Mouse (Mus musculus) layer of hippocampus, adult 8-10 months (tissue): ENCODE results near the gene Fer1l4. TPM values are rescaled to one million over a fixed set of nuclear protein-coding genes. Genes with fewer than 3 reads are reported as not detected.

ENCODE experiments used
- DNase-seq, 2 experiments: peaks; one replicate each; pipeline ENCODE4 v3.0.0; 2022; ENCODE audit warnings: low spot score in 2 of 2
- total RNA-seq, 4 experiments: library from RNA; stranded (reverse); gene quantifications; 2 replicates each; pipeline ENCODE4 v1.2.4; 2022

Gene Fer1l4
- total RNA-seq, 4 experiments from 2014 or later: not detected

DNA sequence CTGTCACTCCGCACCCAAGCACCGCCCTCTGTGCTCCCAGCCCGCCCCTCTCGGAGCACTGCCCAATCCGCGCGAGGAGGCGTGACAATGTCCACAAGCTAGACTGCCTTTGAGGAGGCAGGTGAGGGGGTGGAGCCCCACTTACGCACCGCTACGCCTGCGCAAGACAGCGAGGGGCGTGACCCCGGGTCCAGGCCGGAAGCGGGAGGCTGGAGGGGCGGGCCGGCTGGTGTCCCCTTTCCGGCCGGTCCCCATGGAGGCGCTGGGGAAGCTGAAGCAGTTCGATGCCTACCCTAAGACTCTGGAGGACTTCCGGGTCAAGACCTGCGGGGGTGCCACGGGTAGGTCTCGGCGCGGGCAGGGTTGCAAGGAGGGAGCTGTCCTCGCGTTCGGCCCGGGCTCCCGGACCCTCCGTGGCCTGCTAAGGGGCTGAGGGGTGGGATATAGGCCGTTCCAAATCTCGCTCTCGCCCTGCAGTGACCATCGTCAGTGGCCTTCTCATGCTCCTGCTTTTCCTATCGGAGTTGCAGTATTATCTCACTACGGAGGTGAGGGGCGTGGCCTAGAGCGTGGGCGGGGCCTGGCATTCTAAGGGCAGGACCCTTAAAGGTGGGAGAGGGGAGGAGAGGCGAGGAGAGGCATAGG lies 44.7 kb downstream of the Fer1l4 start, which contains the start of the genes 6430550D23Rik and Ergic3:
6430550D23Rik (minus strand) TSS at position 90 of the 645 bp plus-strand sequence.
Ergic3 (plus strand) TSS at position 158 of the 645 bp plus-strand sequence.
- peak; percentile 96 for DNase-seq

DNA sequence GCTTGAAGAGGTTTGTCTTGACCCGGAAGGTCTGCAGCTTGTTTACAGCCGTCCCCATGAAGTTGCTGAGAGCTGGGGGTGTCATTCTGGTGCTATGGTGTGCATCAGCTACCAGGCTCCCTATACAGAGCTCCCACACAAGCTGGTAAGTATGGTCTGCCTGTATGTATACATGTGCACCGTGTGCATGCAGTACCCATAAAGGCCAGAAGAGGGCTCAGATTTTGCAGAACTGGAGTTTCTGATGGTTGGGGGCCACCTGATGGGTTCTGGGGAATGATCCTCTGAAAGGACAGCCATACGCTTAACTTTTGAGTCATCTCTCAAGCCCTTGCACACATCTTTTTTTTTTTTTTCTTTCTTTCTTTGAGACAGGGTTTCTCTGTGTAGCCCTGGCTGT lies 47.4 kb downstream of the Fer1l4 start:
- no peak for DNase-seq

DNA sequence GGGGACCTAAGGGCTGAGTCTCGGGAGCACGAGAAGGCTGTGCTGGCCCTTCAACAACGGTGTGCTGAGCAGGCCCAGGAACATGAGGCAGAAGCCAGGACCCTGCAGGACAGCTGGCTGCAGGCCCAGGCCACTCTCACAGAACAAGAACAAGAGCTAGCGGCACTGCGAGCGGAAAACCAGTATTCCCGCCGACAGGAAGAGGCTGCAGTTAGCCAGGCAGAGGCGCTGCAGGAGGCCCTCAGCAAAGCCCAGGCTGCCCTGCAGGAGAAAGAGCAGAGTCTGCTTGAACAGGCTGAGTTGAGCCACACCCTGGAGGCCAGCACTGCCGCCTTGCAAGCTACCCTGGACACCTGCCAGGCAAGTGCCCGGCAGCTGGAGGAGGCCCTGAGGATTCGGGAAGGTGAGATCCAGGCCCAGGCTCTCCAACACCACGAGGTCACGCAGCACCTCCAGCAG lies 60.9 kb downstream of the Fer1l4 start:
- DNase-seq: peak; percentile 40 to 68

DNA sequence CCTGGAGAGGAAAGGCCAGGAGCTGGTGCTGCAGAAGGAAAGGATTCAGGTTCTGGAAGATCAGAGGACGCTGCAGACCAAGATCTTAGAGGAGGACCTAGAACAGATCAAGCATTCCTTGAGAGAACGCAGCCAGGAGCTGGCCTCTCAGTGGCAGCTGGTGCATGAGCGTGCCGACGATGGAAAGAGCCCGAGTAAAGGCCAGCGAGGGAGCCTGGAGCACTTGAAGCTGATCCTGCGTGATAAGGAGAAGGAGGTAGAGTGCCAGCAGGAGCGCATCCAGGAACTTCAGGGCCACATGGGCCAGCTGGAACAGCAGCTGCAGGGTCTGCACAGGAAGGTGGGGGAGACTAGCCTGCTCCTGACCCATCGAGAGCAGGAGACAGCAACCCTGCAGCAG lies 61.6 kb downstream of the Fer1l4 start:
- no peak for DNase-seq

DNA sequence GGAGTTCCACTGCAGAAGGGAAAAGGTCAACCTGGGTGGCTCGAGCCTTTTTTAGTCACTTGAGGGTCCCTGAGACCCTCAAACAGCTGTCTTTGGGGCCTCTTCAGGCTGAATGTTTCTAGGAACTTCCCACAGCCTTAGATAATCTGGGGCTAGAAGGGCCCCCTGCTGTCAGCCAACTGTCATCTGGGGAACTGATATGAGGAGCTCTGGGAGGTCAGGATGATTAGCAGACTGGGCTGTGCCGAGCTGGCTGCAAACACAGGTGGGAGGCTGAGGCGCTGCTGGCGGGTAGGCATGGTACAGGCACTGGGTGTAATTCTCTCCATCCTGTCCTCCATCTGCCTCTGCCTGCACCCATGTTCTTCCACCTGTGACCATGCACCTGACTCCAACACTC lies 63.7 kb downstream of the Fer1l4 start:
- DNase-seq: no peak

DNA sequence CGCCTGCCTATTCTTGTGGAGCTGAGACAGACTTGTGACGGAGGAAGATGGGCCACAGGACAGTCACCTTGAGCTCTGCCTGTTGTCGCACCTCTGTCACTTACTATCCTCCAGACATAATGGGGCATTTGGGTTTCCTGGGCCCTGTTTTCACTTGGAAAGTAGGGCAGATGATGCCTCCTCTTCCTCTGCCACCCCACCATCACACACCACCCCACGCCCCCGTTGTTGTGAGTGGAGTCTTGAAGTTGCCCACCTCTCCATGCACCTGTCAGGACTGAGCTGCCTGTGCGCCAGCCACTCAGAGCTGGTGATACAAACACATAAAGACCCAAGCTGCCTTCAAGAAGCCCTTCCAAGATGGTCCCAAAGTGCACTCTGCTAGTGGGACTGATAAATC lies 65.6 kb downstream of the Fer1l4 start:
- no peak for DNase-seq

DNA sequence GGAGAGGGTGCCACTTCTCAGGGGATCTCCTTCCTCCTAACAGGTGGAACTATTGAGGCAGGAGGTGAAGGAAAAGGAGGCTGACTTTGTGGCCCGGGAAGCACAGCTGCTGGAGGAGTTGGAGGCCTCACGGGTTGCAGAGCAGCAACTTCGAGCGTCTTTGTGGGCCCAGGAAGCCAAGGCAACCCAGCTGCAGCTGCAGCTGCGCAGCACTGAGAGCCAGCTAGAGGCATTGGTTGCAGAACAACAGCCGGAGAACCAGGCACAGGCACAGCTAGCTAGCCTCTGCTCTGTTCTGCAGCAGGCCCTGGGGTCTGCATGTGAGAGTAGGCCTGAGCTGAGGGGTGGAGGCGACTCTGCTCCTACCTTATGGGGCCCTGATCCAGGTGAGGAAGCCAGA lies 67.0 kb downstream of the Fer1l4 start:
- DNase-seq: no peak

DNA sequence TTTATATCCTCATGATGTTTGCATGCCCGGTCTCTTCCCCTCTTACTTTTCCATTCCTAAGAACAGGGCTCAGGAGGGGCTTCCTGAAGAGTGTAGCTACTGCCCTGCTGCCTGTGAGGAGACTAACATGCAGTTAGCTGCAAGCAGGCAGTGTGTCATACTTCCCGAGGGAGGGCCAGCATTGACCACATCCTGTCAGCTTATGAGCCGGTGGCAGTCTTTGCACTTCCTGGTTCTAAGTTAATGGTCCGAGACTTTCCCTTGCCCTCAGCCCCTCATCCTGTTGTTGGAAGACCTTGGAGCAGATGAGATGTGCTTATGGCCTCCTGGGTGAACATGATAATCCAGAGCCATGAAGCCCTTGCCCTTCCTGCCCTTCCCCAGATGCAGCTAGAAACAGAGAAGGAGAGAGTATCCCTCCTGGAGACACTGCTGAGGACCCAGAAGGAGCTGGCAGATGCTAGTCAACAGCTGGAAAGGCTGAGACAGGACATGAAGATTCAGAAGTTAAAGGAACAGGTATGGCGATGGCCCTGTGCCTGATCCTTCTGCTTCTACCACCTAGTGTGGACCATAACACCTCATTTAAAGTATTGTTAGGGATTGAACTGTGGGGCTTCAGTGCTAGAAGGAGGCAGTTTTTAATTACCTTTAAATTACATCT lies 73.3 kb downstream of the Fer1l4 start:
- DNase-seq: no peak

DNA sequence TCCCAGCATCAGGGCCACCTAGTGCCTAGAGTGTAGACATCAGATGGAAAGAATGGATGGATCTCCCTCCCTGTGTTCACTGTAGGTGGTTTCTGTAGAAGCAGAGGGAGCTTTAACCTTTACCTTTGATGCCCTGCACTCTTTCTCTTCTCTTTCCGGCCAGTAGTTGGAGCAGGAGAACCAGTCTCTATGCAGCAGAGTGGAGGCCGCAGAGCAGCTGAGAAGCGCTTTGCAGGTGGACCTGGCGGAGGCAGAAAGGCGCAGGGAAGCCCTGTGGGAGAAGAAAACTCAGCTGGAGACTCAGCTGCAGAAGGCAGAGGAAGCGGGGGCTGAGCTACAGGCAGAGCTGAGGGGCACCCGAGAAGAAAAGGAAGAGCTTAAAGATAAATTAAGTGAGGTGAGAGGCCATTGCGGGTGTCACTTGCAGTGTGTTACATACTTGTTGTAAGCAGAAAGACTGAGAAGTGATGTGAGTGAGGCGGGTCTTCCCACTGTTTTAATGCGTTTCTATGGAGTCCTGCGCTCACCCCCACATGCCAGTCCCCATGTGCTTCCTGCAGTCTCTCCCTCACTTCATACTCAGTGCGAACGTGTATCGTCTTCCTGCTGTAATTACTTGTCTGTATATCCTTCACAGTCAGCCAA lies 78.5 kb downstream of the Fer1l4 start:
- no peak for DNase-seq

DNA sequence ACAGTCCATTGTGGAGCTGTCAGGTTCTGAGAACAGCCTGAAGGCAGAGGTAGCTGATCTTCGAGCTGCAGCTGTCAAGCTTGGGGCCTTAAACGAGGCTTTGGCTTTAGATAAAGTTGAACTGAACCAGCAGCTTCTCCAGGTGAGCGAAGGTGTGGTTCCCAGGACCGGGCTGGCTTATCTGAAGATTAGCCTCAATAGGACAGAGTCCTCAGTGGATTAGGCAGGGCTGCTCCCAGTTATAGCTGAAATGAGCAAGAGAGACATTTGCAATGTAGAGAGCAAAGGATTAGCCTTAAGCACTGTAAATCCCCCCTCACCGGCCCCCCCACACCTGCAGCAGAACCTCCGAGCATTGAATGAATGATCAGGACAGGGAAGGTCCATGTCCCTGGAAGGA lies 79.4 kb downstream of the Fer1l4 start:
- DNase-seq: no peak

Other genes starting within 250 kb of the Fer1l4 start
- gene BC029722, start 233.5 kb downstream of the Fer1l4 start, total RNA-seq: 10 to 100 TPM; 54.2 to 56.6 (median 55.9) TPM
- gene Eif6, start 226.0 kb downstream of the Fer1l4 start, total RNA-seq: 10 to 100 TPM; 53.8 to 72.8 (median 66.9) TPM
- not detected for gene Fam83c, start 218.1 kb downstream of the Fer1l4 start, total RNA-seq
- gene Uqcc1, start 122.6 kb downstream of the Fer1l4 start, total RNA-seq: 10 to 100 TPM; 76.5 to 83.3 (median 78.3) TPM
- gene Gm15557, start 112.2 kb downstream of the Fer1l4 start, total RNA-seq: not detected
- under 1 TPM in 3 of 4 experiments, not detected in 1; 0.18 to 0.31 (median 0.31) TPM for gene Gdf5, start 107.6 kb downstream of the Fer1l4 start, total RNA-seq
- gene Cep250, start 96.5 kb downstream of the Fer1l4 start, total RNA-seq: 10 to 100 TPM; 21.9 to 24.9 (median 24.5) TPM
- 1 to 10 TPM in 3 of 4 experiments, under 1 TPM in 1; 0.97 to 3.0 (median 2.0) TPM for gene 6430550D23Rik, start 45.0 kb downstream of the Fer1l4 start, total RNA-seq
- gene Ergic3, start 44.9 kb downstream of the Fer1l4 start, total RNA-seq: 100 to 1,000 TPM; 182 to 233 (median 213) TPM
- 1 to 10 TPM; 3.3 to 4.7 (median 4.2) TPM for gene Spag4, start 12.2 kb upstream of the Fer1l4 start, total RNA-seq
- gene Cpne1, start 59.0 kb upstream of the Fer1l4 start, total RNA-seq: 10 to 100 TPM; 31.2 to 34.6 (median 33.0) TPM
- gene Rbm12, start 59.0 kb upstream of the Fer1l4 start, total RNA-seq: 10 to 100 TPM; 25.4 to 37.4 (median 33.1) TPM
- gene Gm28036, start 74.1 kb upstream of the Fer1l4 start, total RNA-seq: 10 to 100 TPM; 17.8 to 23.4 (median 20.3) TPM
- 100 to 1,000 TPM in 3 of 4 experiments, 10 to 100 TPM in 1; 99.4 to 184 (median 132) TPM for gene Romo1, start 91.1 kb upstream of the Fer1l4 start, total RNA-seq
- 10 to 100 TPM; 39.0 to 54.5 (median 44.0) TPM for gene Nfs1, start 91.2 kb upstream of the Fer1l4 start, total RNA-seq
- 100 to 1,000 TPM; 305 to 360 (median 339) TPM for gene Rbm39, start 127.3 kb upstream of the Fer1l4 start, total RNA-seq
- 100 to 1,000 TPM in 3 of 4 experiments, 10 to 100 TPM in 1; 98.7 to 122 (median 109) TPM for gene Phf20, start 143.5 kb upstream of the Fer1l4 start, total RNA-seq